Mouse (Mus musculus) embryonic facial prominence, embryonic 10.5 days (tissue): ENCODE results near the gene Gm45799. TPM values are rescaled to one million over a fixed set of nuclear protein-coding genes. Genes with fewer than 3 reads are reported as not detected.

Experiments
- DNase-seq: peaks from one replicate; pipeline ENCODE4 v3.0.0-alpha.2; 2017; ENCODE audit warnings: low spot score
- H3K27ac ChIP-seq: fragments of 300-500 bp; sonication (generic); replicated peaks from 2 replicates; pipeline ENCODE4 v1.5.1; 2016; ENCODE audit warnings: mild to moderate bottlenecking
- H3K27me3 ChIP-seq: fragments of 300-500 bp; sonication (generic); replicated peaks from 2 replicates; pipeline ENCODE4 v1.6.1; 2016; ENCODE audit warnings: low read depth, mild to moderate bottlenecking; ENCODE audit not compliant: poor library complexity, severe bottlenecking
- H3K36me3 ChIP-seq: fragments of 300-500 bp; sonication (generic); replicated peaks from 2 replicates; pipeline ENCODE4 v1.6.1; 2016; ENCODE audit warnings: mild to moderate bottlenecking, moderate library complexity
- H3K4me1 ChIP-seq: fragments of 300-500 bp; sonication (generic); 2 replicates; pipeline ENCODE4 v1.6.1; 2016
- H3K4me3 ChIP-seq: fragments of 300-500 bp; sonication (generic); 2 replicates; pipeline ENCODE4 v1.5.1; 2016; ENCODE audit warnings: mild to moderate bottlenecking, moderate library complexity
- H3K9me3 ChIP-seq: fragments of 300-500 bp; sonication (generic); 2 replicates; pipeline ENCODE4 v1.6.1; 2016; ENCODE audit warnings: mild to moderate bottlenecking
- whole genome bisulfite sequencing: fragments of 180-500 bp; shearing (Covaris S2); methylation state at CpG from one replicate; pipeline ENCODE4 v1.1.7; 2016; 5-methylcytosine and 5-hydroxymethylcytosine counted together
- polyA plus RNA-seq: library from polyadenylated mRNA; unstranded; fragments of >200 nt; fragmentation: Nextera tagmentation; extraction: Ambion mirVana; gene quantifications from 2 replicates; pipeline ENCODE4 v1.2.1, GENCODE M21; 2016

Gm45799 gene
- polyA plus RNA-seq, 1 experiment from 2014 or later, result 13.5 TPM

DNA sequence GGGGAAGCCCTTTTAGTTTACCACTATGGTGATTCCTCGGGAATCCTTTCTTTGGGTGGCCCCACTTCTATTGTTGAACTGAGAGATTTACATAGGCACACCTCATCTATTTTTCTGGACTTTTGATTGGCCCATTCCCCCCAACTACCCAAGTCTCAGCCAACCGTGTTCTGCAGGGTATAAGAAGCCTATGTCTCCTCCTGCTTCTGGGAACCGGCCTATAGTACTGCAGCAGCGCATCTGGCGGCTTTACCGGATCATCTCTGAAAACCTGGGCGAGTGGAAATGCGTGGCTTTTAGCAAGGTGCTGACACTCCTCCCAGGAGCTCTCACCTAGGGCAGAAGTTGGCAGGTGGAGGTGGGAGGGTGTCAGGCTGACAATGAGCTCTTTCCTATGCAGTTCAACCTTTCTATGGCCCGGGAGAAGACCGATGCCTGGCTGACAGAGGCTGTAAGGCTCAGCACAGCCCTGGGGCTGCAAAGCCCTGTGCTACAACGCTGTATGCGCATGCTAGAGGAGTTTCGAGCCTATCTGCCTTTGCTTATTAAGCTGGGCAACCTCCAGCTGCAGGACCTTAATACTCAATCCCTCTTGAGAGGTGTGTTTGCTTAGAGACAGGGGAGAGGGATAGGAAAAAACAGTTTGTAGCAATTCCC is 45.3 kb downstream of the Gm45799 start:
- peaks cover 4% of the 10 kb centered on the region; the same call in 1 of the 2 replicates for H3K4me1 ChIP-seq
- WGBS, result 12% methylated on average over 13 of the region's 13 CpGs
- no peaks in the 10 kb centered on the region for H3K9me3 ChIP-seq
- DNase-seq, result peak; percentile 13
- no peaks in the 10 kb centered on the region for H3K36me3 ChIP-seq
- H3K4me3 ChIP-seq, result peak overlapping the region; percentile 38
- 0 out of 2 replicates have a peak, but pooled peaks cover 8% of the 10 kb centered on the region for H3K27me3 ChIP-seq
- H3K27ac ChIP-seq, result no peak overlapping the region

DNA sequence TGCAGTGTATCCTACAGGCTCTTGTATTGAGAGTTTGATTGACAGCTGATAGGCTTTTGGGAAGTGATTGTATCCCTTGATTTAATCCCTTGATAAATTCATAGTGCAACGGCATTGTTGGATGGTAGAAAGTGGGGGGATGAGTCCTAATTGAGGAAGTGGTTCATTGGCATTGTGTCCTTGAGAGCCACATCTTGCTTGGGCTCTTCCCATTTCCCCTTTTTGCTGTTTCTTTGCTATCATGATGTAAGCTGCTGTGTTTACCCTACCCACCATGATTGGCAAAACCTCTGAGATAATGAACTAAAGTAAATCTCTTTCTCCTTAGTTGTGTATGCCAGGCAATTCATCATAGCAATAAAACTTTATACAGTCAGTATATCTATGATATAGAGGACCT is 50.5 kb downstream of the Gm45799 start:
- Histone ChIP-seq H3K27me3 (0 out of 2 replicates have a peak, but pooled peaks cover 8% of the 10 kb centered on the region), H3K27ac (no peak overlapping the region), H3K9me3 (no peaks in the 10 kb centered on the region), H3K36me3 (no peaks in the 10 kb centered on the region), H3K4me3 (no peak overlapping the region), H3K4me1 (peaks cover under 1% of the 10 kb centered on the region; the same call in 1 of the 2 replicates)
- WGBS, result 77% methylated on average over 1 of the region's 1 CpGs
- DNase-seq, result no peak

DNA sequence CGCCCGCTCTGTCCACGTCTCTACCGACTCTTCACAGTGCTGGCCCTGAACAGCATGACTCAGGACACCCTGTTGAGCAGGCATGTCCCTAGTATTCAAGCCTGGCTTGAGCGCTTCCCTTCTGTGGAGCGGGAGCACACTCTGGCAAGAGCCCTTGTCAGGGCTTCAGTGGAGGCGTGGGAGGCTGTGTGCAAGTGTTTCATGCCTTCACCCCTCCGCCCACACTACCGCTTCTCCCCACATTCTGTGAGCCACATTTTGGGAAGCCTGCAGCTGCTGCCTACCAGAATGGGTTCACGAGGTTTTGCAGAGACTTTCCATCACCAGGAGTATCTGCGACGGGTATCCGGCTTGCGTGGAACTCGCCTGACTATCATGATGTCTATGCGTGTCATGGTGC is 62.8 kb downstream of the Gm45799 start:
- 84% methylated on average over 16 of the region's 16 CpGs for whole genome bisulfite sequencing
- no peaks in the 10 kb centered on the region for H3K4me1 ChIP-seq
- H3K27ac ChIP-seq, result no peak overlapping the region
- no peaks in the 10 kb centered on the region for H3K27me3 ChIP-seq
- H3K9me3 ChIP-seq, result no peaks in the 10 kb centered on the region
- peak; percentile 5 for DNase-seq
- H3K36me3 ChIP-seq, result no peaks in the 10 kb centered on the region
- no peak overlapping the region for H3K4me3 ChIP-seq

DNA sequence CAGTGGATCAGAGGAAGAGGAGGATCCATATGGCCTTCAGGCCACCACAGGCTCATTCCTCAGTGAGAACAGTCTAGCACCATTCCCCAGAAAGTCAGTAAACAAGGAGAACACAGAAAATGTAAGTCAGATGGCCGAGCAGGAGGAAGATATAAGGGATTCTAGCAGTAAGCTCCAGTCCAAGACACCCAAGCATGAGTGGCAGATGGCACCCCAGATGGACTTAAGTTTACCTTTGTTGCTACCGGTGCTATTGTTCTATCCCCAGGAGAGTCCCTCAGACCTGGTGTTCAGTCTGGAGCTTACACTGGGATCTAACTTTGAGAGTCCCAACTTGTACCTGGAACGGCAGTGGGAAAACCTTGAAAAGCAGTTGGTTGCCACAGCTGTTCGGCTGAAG is 63.5 kb downstream of the Gm45799 start:
- Histone ChIP-seq H3K4me1 (no peaks in the 10 kb centered on the region), H3K36me3 (no peaks in the 10 kb centered on the region), H3K4me3 (no peak overlapping the region), H3K27ac (no peak overlapping the region), H3K27me3 (no peaks in the 10 kb centered on the region), H3K9me3 (no peaks in the 10 kb centered on the region)
- no peak for DNase-seq
- 88% methylated on average over 4 of the region's 4 CpGs for WGBS

DNA sequence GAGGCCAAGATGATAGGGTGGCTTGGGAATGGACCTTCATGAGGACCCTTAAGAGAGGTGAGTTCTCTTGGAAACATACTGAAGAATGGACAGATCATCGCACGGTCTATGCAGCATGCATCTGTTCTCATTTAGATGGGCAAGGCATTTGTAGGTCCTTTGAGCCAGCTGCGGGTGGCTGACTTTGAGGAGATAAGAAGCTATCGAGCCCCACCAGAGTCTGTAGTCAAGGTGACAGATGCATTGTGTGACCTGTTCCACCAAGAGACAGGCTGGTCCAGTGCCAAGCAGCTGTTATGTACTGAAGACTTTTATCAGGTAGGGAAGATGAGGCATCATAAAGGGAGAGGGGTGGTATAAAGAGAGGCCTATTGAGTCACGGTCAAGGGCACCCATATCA is 68.4 kb downstream of the Gm45799 start:
- no peak overlapping the region for H3K27ac ChIP-seq
- H3K27me3 ChIP-seq, result no peaks in the 10 kb centered on the region
- DNase-seq, result no peak
- WGBS, result 94% methylated on average over 5 of the region's 5 CpGs
- no peak overlapping the region for H3K4me3 ChIP-seq
- H3K9me3 ChIP-seq, result no peaks in the 10 kb centered on the region
- no peaks in the 10 kb centered on the region for H3K36me3 ChIP-seq
- H3K4me1 ChIP-seq, result no peaks in the 10 kb centered on the region

DNA sequence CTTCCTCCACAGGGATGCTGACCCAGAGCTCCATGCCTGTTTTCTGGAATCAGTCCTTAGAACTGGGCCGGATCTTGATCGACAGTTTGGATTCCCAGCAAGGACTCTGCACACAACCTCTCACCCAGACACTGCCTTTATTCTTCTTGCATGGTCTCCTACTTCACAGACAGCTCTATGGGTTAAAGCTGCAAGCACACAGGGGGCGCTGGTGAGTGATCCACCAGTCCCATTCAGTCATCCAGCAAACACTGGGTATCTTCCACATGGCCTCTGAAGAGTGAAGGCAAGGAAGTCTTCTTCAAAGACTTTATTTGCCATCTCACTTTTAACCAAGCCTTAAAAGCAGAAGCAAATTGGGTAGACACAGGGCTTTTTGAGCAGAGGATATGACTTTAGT is 75.0 kb downstream of the Gm45799 start:
- 61% methylated on average over 3 of the region's 3 CpGs for WGBS
- no peak for DNase-seq
- H3K36me3 ChIP-seq, result no peaks in the 10 kb centered on the region
- no peak overlapping the region for H3K4me3 ChIP-seq
- no peaks in the 10 kb centered on the region for H3K4me1 ChIP-seq
- no peak overlapping the region for H3K27ac ChIP-seq
- no peaks in the 10 kb centered on the region for H3K27me3 ChIP-seq
- no peaks in the 10 kb centered on the region for H3K9me3 ChIP-seq

DNA sequence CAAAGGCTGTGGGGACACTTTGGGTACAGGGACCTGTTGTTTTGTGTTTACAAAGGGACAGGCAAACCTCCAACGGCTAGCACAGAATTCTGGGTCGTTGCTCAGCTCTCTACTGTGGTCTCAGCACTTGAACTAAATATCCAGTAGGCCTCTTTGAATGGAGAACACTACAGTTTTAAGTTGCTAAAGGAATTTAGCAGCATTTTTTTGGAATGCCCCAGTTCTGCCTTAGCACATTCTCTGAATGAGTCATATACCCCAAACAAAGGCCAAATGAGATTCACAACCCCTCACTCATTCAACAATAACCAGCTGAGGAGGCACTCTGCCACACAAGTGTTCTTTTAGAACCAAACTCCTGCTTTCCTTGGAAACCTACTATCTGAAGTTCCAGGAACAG is 81.6 kb downstream of the Gm45799 start:
- Histone ChIP-seq H3K9me3 (no peaks in the 10 kb centered on the region), H3K4me3 (no peak overlapping the region), H3K27ac (no peak overlapping the region), H3K4me1 (no peaks in the 10 kb centered on the region), H3K27me3 (no peaks in the 10 kb centered on the region), H3K36me3 (no peaks in the 10 kb centered on the region)
- DNase-seq, result no peak
- WGBS, result 87% methylated on average over 2 of the region's 2 CpGs

DNA sequence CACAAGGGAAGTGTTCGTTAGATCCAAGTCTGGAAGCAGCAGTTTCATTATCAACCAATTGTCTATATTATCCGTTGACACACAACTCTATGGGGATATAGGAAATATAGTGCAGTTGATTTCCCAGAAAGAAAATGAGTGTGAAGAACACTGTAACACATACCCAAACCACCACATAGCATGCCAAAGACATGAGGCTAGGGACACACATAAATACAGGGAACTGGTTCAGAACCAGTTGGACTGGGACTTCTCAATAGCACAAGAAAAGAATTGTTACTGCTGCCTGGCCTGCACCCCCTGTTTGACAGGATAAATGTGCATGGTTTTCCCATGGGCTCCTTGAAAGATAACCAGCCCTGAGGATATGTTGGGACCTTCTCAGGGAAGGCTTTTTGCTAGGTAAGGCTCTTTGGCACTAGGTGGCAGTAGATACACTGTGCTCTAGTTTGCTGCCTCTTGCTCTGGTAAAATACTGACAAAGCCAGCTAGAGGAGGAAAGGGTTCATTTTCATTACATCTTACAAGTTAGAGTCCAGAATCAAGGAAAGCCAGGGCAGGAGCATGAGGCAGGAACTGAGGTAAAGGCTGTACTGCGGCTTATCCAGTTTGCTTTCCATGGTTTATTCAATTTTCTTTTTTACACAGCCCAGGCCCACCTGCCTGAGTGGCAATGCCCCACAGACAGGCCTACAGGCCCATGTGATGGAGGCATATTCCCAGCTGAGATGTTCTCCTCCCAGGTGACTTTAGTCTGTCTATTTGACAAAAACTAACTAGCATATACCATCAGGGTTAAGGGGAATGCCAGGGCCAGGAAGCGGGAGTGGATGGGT is 86.0 kb downstream of the Gm45799 start:
- H3K36me3 ChIP-seq, result peaks cover 34% of the 10 kb centered on the region
- no peaks in the 10 kb centered on the region for H3K9me3 ChIP-seq
- no peak overlapping the region for H3K4me3 ChIP-seq
- 82% methylated on average over 4 of the region's 4 CpGs for WGBS
- no peaks in the 10 kb centered on the region for H3K27me3 ChIP-seq
- no peaks in the 10 kb centered on the region for H3K4me1 ChIP-seq
- DNase-seq, result peak; percentile 28
- no peak overlapping the region for H3K27ac ChIP-seq

DNA sequence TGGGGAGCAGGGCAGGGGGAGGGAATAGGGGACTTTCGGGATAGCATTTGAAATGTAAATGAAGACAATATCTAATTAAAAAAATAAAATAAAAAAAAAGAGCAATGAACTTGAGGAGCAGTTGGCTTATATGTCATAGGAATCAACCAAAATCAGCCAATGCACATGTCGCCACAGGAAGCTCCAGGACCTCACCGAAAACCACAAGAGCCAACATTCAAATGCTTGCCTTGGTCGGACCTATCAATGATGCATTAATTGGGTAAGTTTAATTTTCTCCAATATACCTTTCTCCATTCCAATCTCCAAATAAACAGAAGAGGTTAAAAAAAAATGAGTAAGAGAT is 86.6 kb downstream of the Gm45799 start:
- peaks cover 40% of the 10 kb centered on the region for H3K36me3 ChIP-seq
- H3K4me3 ChIP-seq, result no peak overlapping the region
- H3K27me3 ChIP-seq, result no peaks in the 10 kb centered on the region
- H3K9me3 ChIP-seq, result no peaks in the 10 kb centered on the region
- no peaks in the 10 kb centered on the region for H3K4me1 ChIP-seq
- 90% methylated on average over 4 of the region's 4 CpGs for WGBS
- H3K27ac ChIP-seq, result no peak overlapping the region
- no peak for DNase-seq

DNA sequence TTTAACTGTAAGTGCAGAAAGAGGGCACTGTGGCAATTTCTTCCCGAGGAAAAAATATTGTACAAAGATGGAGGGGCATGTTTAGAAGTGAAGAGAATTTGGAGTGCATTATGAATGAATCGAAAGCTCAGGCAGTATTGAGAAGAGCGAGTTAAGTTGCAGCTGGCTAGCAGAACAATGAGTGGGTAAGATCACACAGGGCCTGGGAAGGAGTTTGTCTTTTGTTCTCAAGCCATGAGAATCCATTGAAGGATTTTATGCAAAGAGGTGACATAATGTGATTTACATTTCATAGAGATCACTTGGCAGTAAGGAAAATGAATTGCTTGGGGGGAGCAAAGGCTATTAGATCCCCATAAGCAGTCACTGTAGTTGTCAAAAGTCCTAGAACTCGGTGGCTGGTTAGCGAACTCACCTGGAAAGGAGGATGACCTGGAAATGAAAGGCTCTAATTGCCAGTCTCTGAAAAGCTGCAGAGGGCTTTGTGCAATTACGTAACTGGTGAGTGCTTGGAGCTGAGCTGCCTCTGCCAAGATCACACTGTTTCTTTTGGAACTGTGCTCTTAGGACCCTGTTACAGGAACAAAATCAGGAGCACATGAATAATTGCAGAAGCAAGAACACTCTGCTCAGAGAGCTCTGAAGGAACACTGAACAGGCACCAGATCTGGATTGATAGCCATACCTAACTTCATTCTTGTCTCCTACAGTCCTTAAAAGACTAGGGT is 88.5 kb downstream of the Gm45799 start:
- Histone ChIP-seq H3K4me3 (no peak overlapping the region), H3K36me3 (peaks cover 59% of the 10 kb centered on the region), H3K27ac (no peak overlapping the region), H3K4me1 (no peaks in the 10 kb centered on the region), H3K27me3 (no peaks in the 10 kb centered on the region), H3K9me3 (no peaks in the 10 kb centered on the region)
- 87% methylated on average over 6 of the region's 6 CpGs for WGBS
- no peak for DNase-seq

DNA sequence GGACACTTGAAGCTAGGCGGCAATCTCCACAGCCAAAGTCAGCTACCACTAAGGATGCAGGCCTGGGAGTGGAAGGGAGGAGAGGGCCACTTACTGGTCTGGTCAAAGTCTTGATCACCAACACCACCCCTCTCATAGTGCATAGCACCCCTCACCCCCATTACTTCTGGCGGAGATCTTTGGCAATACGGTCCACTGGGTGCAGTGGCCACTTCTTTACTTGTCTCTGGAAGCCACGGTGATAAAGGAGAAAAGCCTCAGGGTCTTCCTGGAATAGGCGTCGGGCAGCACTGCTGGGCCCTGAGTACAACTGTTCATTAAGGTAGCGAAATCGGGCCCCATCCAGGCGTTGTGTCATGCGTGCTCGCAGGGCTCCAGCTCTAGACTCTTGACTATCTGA is 93.5 kb downstream of the Gm45799 start:
- Histone ChIP-seq H3K4me3 (no peak overlapping the region), H3K9me3 (no peaks in the 10 kb centered on the region), H3K27ac (no peak overlapping the region), H3K27me3 (no peaks in the 10 kb centered on the region), H3K4me1 (peaks cover 31% of the 10 kb centered on the region), H3K36me3 (peaks cover 62% of the 10 kb centered on the region)
- 94% methylated on average over 11 of the region's 11 CpGs for WGBS
- DNase-seq, result no peak
